Mouse (Mus musculus): ENCODE measurements at regions not wholly inside any gene's neighbourhood (a gene's known extent, or its start where the extent isn't known, plus 50 kb on each side); places are given as distances from the start of the nearest gene placed in this dataset.

- no peaks in the 10 kb centered on the region for H3K36me3 ChIP-seq
- no peaks in the 10 kb centered on the region for H3K27me3 ChIP-seq
- H3K4me1 ChIP-seq (replicated peaks): no peaks in the 10 kb centered on the region
- H3K9me3 ChIP-seq: no peaks in the 10 kb centered on the region
- 66% methylated on average over 3 of the region's 3 CpGs for WGBS
- H3K4me2 ChIP-seq (replicated peaks): no peak overlapping the region
- no peak overlapping the region for H3K9ac ChIP-seq (replicated peaks)
- H3K4me3 ChIP-seq (replicated peaks): no peak overlapping the region
- no peak for ATAC-seq
- no peak overlapping the region for H3K27ac ChIP-seq
These were observed 127.6 kb upstream of the Ccnd1 start for GRCm38 (mm10) chr7:145067366-145067765.

- WGBS: 58% methylated on average over 7 of the region's 7 CpGs
- H3K9me3 ChIP-seq: no peaks in the 10 kb centered on the region; the same call in 1 of the 2 replicates
- H3K4me2 ChIP-seq (replicated peaks): no peak overlapping the region
- H3K9ac ChIP-seq (replicated peaks): no peak overlapping the region
- ATAC-seq: no peak
- H3K4me3 ChIP-seq (replicated peaks): no peak overlapping the region
- no peaks in the 10 kb centered on the region for H3K36me3 ChIP-seq
- no peak overlapping the region for H3K27ac ChIP-seq
- H3K4me1 ChIP-seq (replicated peaks): no peaks in the 10 kb centered on the region
- H3K27me3 ChIP-seq: no peaks in the 10 kb centered on the region
These were observed 116.6 kb upstream of the Ccnd1 start for GRCm38 (mm10) chr7:145056320-145056719.

- Histone ChIP-seq H3K36me3 (no peaks in the 10 kb centered on the region), H3K4me1 (replicated peaks) (no peaks in the 10 kb centered on the region), H3K9ac (replicated peaks) (no peak overlapping the region), H3K9me3 (no peaks in the 10 kb centered on the region; the same call in 1 of the 2 replicates), H3K27ac (no peak overlapping the region), H3K4me3 (replicated peaks) (no peak overlapping the region), H3K27me3 (no peaks in the 10 kb centered on the region), H3K4me2 (replicated peaks) (no peak overlapping the region)
- ATAC-seq: no peak
These were observed 111.9 kb upstream of the Ccnd1 start for GRCm38 (mm10) chr7:145051616-145052015.

- H3K4me1 ChIP-seq (replicated peaks): no peaks in the 10 kb centered on the region
- WGBS: 92% methylated on average over 3 of the region's 3 CpGs
- no peak overlapping the region for H3K4me3 ChIP-seq (replicated peaks)
- H3K9me3 ChIP-seq: no peaks in the 10 kb centered on the region; the same call in 1 of the 2 replicates
- ATAC-seq: no peak
- no peaks in the 10 kb centered on the region for H3K27me3 ChIP-seq
- no peak overlapping the region for H3K27ac ChIP-seq
- H3K4me2 ChIP-seq (replicated peaks): no peak overlapping the region
- H3K36me3 ChIP-seq: no peaks in the 10 kb centered on the region
- no peak overlapping the region for H3K9ac ChIP-seq (replicated peaks)
These were observed 111.0 kb upstream of the Ccnd1 start for GRCm38 (mm10) chr7:145050729-145051128.

GRCm38 (mm10) chr7:145048481-145048877, 108.8 kb upstream of the Ccnd1 start:
- Histone ChIP-seq H3K9ac (replicated peaks) (no peak overlapping the region), H3K4me1 (replicated peaks) (no peaks in the 10 kb centered on the region), H3K4me3 (replicated peaks) (no peak overlapping the region), H3K27me3 (no peaks in the 10 kb centered on the region), H3K9me3 (no peaks in the 10 kb centered on the region), H3K36me3 (no peaks in the 10 kb centered on the region), H3K27ac (no peak overlapping the region), H3K4me2 (replicated peaks) (no peak overlapping the region)
- WGBS: 85% methylated on average over 5 of the region's 5 CpGs
- ATAC-seq: no peak

GRCm38 (mm10) chr7:145047771-145048480, 108.2 kb upstream of the Ccnd1 start:
- Histone ChIP-seq H3K4me3 (replicated peaks) (no peak overlapping the region), H3K4me1 (replicated peaks) (no peaks in the 10 kb centered on the region), H3K9ac (replicated peaks) (no peak overlapping the region), H3K9me3 (no peaks in the 10 kb centered on the region), H3K4me2 (replicated peaks) (no peak overlapping the region), H3K27ac (no peak overlapping the region), H3K36me3 (no peaks in the 10 kb centered on the region), H3K27me3 (no peaks in the 10 kb centered on the region)
- WGBS: 77% methylated on average over 7 of the region's 7 CpGs
- no peak for ATAC-seq

- no peak overlapping the region for H3K27ac ChIP-seq
- no peak overlapping the region for H3K9ac ChIP-seq (replicated peaks)
- H3K36me3 ChIP-seq: no peaks in the 10 kb centered on the region
- WGBS: 65% methylated on average over 1 of the region's 1 CpGs
- no peak for ATAC-seq
- no peaks in the 10 kb centered on the region for H3K4me1 ChIP-seq (replicated peaks)
- no peaks in the 10 kb centered on the region for H3K9me3 ChIP-seq
- H3K27me3 ChIP-seq: no peaks in the 10 kb centered on the region
- no peak overlapping the region for H3K4me2 ChIP-seq (replicated peaks)
- H3K4me3 ChIP-seq (replicated peaks): no peak overlapping the region
These were observed 105.5 kb upstream of the Ccnd1 start for GRCm38 (mm10) chr7:145045230-145045629.

GRCm38 (mm10) chr7:145043455-145044149, 103.9 kb upstream of the Ccnd1 start:
- H3K4me2 ChIP-seq (replicated peaks): no peak overlapping the region
- H3K9ac ChIP-seq (replicated peaks): no peak overlapping the region
- no peak for ATAC-seq
- H3K27ac ChIP-seq: no peak overlapping the region
- 78% methylated on average over 7 of the region's 7 CpGs for WGBS
- H3K4me1 ChIP-seq (replicated peaks): no peaks in the 10 kb centered on the region
- no peak overlapping the region for H3K4me3 ChIP-seq (replicated peaks)
- no peaks in the 10 kb centered on the region for H3K36me3 ChIP-seq
- H3K9me3 ChIP-seq: no peaks in the 10 kb centered on the region
- no peaks in the 10 kb centered on the region for H3K27me3 ChIP-seq

- no peak overlapping the region for H3K4me2 ChIP-seq (replicated peaks)
- H3K27me3 ChIP-seq: no peaks in the 10 kb centered on the region
- H3K36me3 ChIP-seq: no peaks in the 10 kb centered on the region
- no peaks in the 10 kb centered on the region for H3K4me1 ChIP-seq (replicated peaks)
- 88% methylated on average over 8 of the region's 8 CpGs for WGBS
- ATAC-seq: no peak
- H3K9ac ChIP-seq (replicated peaks): no peak overlapping the region
- no peak overlapping the region for H3K27ac ChIP-seq
- H3K4me3 ChIP-seq (replicated peaks): no peak overlapping the region
- no peaks in the 10 kb centered on the region for H3K9me3 ChIP-seq
These were observed 101.1 kb upstream of the Ccnd1 start for GRCm38 (mm10) chr7:145040871-145041270.

GRCm38 (mm10) chr7:145034385-145034784, 94.7 kb upstream of the Ccnd1 start:
- H3K27me3 ChIP-seq: peaks cover 16% of the 10 kb centered on the region
- H3K9me3 ChIP-seq: no peaks in the 10 kb centered on the region
- H3K27ac ChIP-seq: no peak overlapping the region
- no peaks in the 10 kb centered on the region for H3K36me3 ChIP-seq
- 81% methylated on average over 1 of the region's 1 CpGs for WGBS
- peaks cover 13% of the 10 kb centered on the region for H3K4me1 ChIP-seq (replicated peaks)
- H3K4me3 ChIP-seq (replicated peaks): no peak overlapping the region
- no peak overlapping the region for H3K4me2 ChIP-seq (replicated peaks)
- ATAC-seq: no peak
- no peak overlapping the region for H3K9ac ChIP-seq (replicated peaks)

- H3K9ac ChIP-seq (replicated peaks): no peak overlapping the region
These were observed 91.5 kb upstream of the Ccnd1 start for GRCm38 (mm10) chr7:145031275-145031674.

GRCm38 (mm10) chr7:145030635-145031141, 91.0 kb upstream of the Ccnd1 start:
- no peak overlapping the region for H3K27ac ChIP-seq
- H3K27me3 ChIP-seq: peaks cover 16% of the 10 kb centered on the region
- peaks cover 13% of the 10 kb centered on the region for H3K4me1 ChIP-seq (replicated peaks)
- H3K36me3 ChIP-seq: no peaks in the 10 kb centered on the region
- under 1% methylated on average over 22 of the region's 22 CpGs for WGBS
- ATAC-seq: peak; percentile 98
- peak overlapping the region; percentile 65 for H3K4me2 ChIP-seq (replicated peaks)
- no peaks in the 10 kb centered on the region for H3K9me3 ChIP-seq
- H3K4me3 ChIP-seq (replicated peaks): peak overlapping the region; percentile 31
- peak overlapping the region; percentile 24; the same call in 1 of the 2 replicates for H3K9ac ChIP-seq (replicated peaks)

More at GRCm38 (mm10) chr7:145031275-145031674, 91.5 kb upstream of the Ccnd1 start:
- WGBS: 9% methylated on average over 7 of the region's 7 CpGs
- H3K9me3 ChIP-seq: no peaks in the 10 kb centered on the region
- peaks cover 13% of the 10 kb centered on the region for H3K4me1 ChIP-seq (replicated peaks)
- peak overlapping the region; percentile 65 for H3K4me2 ChIP-seq (replicated peaks)
- H3K36me3 ChIP-seq: no peaks in the 10 kb centered on the region
- H3K27ac ChIP-seq: no peak overlapping the region
- H3K27me3 ChIP-seq: peaks cover 16% of the 10 kb centered on the region
- ATAC-seq: peak; percentile 62
- H3K4me3 ChIP-seq (replicated peaks): peak overlapping the region; percentile 31

Data from midbrain, embryonic 13.5 days (tissue).